Mouse (Mus musculus): ENCODE measurements around the gene Son. TPM values are rescaled to one million over a fixed set of nuclear protein-coding genes. Genes with fewer than 3 reads are reported as not detected.
"Not testable (repeated sequence)": the region's sequence is repeated elsewhere in the genome, so short reads cannot be mapped to it uniquely, and the experiment has no call there.

Son gene
- total RNA-seq, 2 experiments from 2014 or later = 202 to 210 TPM

DNA sequence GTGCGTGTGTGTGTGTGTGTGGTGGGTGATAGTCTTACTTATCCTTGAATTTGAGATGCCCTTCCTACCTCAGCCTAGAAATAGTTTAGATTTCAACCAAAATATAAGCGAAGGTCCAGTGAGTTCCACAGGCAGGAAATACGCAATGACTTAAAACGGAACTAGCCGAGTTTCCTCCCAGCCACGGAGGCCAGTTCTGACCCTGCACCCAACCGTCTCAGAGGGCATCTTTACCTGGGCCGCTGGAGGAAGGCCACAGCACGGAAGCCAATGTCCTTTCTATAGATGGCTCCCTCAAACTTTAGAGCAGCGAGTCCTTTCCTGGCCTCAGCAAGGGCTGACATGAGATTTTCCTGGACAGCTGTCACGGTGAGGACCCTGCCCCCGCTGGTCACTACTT, 13.7 kb upstream of the Son start:
- DNase-seq (ENCODE audit: low spot score in 2 of 2) = no peak

DNA sequence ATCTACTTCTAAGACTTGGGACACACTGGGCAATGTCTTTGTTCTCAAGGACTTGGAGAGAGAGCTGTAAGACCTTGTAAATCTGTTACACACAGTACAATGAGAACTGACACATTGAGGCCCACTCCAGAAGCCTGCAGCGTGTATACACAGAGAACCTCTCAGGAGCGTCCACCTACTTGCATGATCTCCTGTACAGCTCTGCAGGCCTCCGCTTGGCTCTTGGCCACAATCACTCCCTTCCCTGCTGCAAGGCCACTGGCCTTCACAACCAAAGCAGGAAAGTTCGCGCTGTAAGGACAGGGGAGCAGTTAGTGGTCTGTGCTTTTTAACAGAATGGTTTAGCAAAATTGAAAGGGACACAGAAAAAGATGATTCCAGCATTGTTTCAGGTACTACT, 8.1 kb upstream of the Son start:
- no peak for DNase-seq (ENCODE audit: low spot score in 2 of 2)

DNA sequence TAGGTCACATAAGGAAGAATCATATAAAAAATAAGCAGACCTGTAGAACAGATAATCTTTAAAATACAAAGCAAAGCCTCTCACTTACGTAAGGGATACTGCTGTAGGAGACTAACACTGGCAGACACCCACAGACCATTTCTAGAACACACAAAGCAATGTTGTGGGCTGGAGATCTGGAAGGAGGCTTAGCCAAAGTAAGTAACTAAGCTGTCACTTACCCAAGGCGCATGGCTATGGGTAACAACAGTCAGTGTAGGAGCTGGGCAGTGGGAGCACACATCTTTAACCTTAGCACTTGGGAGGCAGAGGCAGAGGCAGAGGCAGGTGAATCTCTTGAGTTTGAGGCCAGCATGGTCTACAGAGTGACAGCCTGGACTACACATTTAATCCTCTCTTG, 7.7 kb upstream of the Son start:
- DNase-seq (ENCODE audit: low spot score in 2 of 2) = peak; percentile 34 to 57

DNA sequence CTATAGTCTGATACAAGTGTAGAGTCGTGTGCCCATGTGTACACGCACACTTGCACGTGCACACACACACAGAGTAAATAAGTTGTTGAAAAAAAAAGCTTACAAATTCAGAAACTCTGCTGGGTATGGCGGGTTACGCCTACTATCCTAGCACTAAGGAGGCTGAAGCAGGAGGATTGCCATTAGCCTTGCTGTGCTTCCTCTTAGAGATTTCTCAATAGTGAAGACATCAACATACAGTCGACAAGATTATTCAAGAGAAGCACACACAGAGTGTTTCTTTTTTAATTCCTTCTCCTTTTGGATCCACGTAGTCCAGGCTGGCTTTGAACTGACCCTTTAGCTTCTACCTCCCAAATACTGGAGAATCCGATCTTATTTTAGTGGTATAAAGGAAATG, 7.1 kb upstream of the Son start:
- DNase-seq (ENCODE audit: low spot score in 2 of 2) = no peak

DNA sequence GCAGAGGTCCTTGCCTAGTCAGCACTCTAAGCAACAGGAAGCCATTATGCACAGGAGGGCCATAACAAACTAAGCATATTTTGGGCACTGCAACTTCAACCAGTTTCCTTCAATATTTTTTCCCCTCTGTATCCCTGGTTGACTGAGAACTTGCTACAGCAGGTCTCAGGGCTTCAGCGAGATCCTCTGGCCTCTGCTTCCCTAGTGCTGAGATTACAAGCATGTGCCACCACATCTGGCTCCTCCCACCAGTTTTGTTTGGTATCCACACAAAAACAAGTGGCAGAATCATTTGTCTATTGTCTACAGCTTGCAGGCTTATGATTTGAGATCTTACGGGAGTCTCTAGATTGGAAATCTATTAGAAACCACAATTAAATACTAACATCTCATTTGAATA, 2.4 kb upstream of the Son start:
- DNase-seq (ENCODE audit: low spot score in 2 of 2) = no peak

DNA sequence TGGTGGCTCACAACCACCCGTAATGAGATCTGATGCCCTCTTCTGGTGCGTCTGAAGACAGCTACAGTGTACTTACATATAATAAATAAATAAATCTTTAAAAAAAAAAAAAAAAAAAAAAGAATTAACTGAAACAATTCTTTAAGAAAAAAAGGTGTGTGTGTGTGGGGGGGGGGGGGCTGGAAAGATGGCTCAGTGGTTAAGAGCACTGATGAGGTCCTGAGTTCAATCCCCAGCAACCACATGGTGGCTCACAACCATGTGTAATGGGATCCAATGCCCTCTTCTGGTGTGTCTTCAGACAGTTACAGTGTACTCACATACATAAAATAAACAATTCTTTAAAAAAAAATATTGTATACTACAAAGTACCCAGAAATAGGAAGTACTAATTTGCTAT, 1.9 kb upstream of the Son start:
- not testable (repeated sequence) for DNase-seq (ENCODE audit: low spot score in 2 of 2)

DNA sequence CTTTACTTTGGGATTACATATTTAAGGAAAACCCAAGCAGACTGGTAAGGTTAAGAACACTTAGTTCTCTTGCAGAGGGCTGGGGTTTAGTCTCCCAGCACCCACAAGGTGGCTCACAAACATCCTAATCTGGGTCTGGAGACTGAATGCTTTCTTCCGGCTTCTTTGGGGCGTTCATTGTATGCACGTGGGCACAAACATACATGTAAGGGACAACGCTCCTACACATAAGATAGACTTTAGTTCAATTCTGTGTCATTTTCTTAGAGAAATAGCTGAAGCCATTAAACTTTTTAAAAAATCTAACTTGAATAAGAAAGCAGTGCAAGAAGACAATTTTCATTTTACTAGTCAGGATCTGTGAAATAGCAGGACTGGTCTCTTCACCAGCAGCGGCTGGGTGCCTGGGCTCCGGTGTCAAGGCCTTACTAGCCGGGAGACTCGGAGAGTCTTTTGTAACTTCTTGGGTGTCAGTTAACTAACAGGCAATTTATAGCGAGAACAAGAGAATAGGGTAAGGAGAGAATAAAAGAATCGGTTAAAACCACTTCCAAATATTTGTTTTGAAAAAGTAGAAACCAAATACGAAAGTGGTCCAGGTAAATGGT, 1.2 kb upstream of the Son start:
- DNase-seq (ENCODE audit: low spot score in 2 of 2) = no peak

DNA sequence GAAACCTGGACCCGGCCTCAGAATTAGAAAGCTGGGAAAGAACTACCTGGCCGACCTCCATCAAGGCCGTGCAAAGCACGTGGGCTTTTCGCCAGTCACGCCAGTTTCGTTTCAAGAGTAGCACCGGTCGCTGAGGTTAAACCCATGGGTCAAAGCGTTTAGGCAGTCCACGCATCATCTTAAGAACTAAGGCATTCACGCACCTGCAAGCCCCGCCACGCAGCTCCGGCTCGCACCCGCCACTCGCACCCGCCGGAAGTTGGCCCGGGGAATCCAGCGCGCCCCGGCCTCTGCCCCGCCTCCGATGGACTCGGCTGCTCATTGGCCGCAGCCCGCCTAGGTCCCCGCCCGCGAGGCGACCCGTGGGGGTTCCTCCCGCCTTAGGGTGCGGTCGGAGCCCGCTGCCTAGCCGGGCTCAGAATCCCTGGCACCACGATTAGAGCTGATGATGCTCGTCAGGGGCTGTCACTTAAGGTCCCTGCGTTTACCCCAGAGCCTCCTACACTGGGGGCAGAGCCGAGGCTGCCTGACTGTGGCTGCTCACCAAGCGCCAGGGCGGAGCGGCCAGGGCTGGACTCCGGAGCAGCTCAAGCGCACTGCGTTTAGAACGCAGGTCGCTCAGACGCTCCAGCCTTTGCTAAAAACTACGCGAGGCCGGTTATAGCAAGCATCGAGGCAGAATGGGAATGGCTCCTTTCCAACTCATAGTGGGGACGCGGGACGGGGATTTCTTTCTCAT, 456 bp upstream of the Son start, which contains the start of gene Gart:
Gene Gart, minus strand, starts transcription at position 272 of the 739 bp plus-strand sequence.
- DNase-seq (ENCODE audit: low spot score in 2 of 2) = peak; percentile 93

DNA sequence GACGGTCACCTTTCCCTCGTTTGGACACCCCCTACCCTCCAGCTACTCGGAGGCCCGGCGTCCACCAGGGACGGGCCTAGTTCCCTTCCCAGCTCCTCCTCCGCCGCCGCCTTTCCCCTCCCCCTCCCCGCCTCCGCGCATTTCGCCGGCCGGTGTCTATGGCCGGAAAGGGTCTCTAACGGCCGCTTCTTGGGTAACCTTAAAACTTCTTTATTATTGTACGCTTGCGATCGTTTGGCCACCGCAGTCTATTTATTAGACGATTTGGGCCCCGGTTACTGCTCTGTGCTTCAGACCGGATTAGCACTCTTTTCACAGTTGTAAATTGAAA, 879 bp downstream of the Son start:
- DNase-seq (ENCODE audit: low spot score in 2 of 2) = peak; percentile 63 to 76

DNA sequence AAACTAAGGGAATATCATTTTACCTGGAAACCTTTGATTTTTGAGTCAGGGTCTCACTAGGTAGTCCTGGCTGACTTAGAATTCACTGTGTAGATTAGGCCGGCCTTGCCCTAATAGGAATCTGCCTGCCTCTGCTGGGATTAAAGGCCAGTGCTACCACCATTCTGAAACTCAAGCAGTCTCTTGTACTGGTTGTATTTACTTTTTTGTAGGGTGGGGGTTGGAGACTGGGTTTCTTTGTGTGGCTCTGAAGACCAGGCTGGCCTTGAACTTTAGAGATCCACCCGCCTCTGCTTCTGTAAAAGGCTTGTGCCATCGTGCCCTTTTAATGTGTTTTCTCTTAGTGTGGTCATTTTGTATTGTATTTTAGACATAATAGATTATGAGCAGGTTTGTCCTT, 1.9 kb downstream of the Son start:
- no peak for DNase-seq (ENCODE audit: low spot score in 2 of 2)

DNA sequence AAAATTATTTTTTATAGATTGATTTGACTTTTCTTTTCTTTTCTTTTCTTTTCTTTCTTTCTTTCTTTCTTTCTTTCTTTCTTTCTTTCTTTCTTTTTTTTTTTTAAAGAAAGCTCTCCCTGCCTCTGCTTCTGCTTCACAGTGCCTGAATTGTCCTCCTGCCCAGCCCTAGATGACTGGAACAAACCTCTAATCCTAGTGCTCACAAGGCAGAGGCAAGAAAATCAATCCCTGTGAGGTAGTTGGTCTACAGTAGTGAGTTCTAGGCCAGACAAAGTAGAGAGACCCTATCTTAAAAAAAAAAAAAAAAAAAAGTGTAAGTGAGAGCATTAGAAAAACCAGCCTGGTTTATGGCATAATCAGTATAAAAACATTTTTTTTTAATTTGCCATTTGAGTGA, 2.5 kb downstream of the Son start:
- no peak for DNase-seq (ENCODE audit: low spot score in 2 of 2)

DNA sequence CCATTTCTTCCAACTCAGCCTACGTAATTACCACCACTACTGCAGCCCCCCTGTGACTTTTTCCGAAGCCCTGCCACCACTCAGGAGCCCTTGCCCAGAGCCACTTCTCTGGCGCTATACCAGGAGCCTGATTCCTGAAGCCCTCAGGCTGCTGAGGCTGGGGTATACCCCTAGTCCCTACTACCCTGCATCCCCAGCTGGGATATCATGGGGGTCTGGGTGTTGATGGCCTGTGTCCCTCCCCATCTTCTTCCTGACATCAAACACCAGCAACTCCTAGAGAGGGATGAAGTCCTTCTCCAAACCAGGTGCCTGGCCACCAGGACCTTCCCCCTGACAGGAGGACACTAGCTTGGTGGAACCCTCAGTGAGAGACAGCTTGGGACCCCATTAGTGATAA, 4.9 kb downstream of the Son start:
- DNase-seq (ENCODE audit: low spot score in 2 of 2) = no peak

DNA sequence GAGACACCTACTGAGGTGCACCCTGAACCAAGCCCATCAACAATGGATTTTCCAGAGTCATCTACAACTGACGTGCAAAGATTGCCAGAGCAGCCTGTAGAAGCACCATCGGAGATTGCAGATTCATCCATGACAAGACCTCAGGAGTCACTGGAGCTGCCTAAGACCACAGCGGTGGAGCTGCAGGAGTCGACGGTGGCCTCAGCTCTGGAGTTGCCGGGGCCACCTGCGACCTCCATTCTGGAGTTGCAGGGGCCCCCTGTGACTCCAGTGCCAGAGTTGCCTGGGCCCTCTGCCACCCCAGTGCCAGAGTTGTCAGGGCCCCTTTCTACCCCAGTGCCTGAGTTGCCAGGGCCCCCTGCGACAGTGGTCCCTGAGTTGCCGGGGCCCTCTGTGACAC, 8.0 kb downstream of the Son start:
- DNase-seq (ENCODE audit: low spot score in 2 of 2) = no peak

DNA sequence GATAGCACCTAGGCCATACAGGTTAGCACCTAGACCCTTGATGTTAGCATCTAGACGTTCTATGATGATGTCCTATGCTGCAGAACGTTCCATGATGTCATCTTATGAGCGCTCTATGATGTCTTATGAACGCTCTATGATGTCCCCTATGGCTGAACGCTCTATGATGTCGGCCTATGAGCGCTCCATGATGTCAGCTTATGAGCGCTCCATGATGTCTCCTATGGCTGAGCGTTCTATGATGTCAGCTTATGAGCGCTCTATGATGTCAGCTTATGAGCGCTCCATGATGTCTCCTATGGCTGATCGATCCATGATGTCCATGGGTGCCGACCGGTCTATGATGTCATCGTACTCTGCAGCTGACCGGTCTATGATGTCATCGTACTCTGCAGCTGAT, 10.0 kb downstream of the Son start:
- DNase-seq (ENCODE audit: low spot score in 2 of 2) = no peak

DNA sequence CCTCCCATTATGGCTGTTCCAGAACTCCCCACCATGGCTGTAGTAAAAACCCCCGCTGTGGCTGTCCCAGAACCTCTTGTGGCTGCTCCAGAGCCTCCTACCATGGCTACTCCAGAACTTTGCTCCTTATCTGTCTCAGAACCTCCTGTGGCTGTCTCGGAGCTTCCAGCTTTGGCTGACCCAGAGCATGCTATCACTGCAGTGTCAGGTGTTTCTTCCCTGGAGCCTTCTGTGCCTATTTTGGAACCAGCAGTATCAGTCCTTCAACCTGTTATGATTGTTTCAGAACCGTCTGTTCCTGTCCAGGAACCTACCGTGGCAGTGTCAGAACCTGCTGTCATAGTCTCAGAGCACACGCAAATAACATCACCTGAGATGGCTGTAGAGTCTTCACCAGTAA, 11.2 kb downstream of the Son start:
- DNase-seq (ENCODE audit: low spot score in 2 of 2) = no peak

DNA sequence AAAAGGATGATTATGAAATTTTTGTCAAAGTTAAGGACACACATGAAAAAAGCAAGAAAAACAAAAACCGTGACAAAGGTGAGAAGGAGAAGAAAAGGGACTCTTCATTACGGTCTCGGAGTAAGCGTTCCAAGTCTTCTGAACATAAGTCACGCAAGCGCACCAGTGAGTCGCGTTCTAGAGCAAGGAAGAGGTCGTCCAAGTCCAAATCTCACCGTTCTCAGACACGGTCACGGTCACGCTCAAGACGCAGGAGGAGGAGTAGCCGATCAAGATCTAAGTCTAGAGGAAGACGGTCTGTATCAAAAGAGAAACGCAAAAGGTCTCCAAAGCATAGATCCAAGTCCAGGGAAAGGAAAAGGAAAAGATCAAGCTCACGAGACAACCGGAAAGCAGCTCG, 12.5 kb downstream of the Son start:
- no peak for DNase-seq (ENCODE audit: low spot score in 2 of 2)

DNA sequence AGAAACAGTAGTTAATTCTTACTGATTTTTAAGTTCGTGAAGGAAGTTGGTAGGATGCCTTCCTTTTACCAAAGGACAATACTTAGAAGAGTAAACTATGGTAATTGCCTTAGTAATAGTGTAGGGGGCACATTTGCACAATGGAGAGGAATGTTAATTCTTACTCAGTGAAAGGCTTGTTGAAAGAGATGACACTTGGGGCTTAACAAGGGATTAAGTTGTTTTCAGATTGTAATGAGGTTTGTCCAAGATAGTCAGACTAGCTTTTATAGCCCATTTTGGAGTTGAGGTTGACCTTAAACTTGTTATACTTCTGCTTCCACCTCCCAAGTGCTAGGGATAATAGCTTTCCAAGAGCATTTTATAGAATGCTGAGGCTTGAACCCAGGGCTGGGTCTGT, 14.1 kb downstream of the Son start:
- no peak for DNase-seq (ENCODE audit: low spot score in 2 of 2)

DNA sequence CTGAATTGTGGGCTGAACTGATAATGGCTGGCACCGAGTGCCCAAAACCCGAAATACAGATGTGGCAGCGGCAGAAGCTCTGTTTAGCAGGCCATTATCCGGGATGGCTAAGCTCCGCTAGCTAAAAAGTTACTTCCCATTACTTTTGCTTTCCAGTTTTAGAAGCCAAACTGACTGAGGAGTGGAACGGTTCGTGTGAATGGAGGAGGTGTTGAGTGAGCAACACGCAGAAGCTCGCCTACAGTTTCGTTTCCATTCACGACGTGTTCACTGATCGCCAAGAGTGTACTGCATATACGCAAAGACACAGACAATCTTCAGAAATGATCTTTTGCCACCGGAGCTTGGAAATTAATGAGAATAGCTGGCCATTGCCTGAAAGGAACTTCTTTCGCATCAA, 15.0 kb downstream of the Son start:
- DNase-seq (ENCODE audit: low spot score in 2 of 2) = peak in 1 of 2 experiments; percentile 21

DNA sequence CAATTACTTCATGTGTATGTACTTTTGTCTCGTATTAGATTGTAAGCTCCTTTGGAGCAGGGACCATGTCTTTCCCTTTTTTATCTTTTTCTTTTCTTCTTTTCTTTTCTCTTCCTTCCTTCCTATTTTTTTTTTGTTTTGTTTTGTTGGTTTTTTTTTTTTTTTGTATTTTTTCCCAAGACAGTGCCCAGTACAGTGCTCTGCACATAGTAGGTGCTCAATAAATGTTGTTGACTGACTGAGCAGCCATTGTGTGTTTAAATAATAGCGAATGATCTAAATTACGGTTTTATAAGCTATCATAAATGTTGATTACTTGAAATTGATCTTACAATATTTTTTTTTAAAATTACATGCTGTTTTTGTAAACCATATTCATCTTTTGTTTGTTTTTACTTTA, 16.5 kb downstream of the Son start:
- DNase-seq (ENCODE audit: low spot score in 2 of 2) = no peak

DNA sequence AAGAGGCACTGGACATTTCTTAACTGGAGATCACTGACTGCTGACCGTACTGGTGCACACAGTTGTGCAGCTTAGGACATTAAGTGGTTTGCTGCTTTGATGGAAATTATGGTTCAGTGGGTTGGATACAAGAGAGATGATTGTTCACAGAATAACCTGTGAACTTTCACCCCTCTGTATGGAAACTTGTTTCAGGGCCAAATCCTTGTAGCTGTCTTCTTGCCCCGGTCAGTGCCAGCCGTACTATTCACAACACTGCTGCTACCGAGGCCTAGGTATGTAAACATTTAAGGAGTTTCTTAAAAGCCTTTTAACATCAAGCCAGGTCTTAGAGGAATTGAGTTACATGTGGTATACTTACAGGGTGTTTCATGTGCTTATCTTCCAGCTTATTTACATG, 27.2 kb downstream of the Son start:
- DNase-seq (ENCODE audit: low spot score in 2 of 2) = no peak

DNA sequence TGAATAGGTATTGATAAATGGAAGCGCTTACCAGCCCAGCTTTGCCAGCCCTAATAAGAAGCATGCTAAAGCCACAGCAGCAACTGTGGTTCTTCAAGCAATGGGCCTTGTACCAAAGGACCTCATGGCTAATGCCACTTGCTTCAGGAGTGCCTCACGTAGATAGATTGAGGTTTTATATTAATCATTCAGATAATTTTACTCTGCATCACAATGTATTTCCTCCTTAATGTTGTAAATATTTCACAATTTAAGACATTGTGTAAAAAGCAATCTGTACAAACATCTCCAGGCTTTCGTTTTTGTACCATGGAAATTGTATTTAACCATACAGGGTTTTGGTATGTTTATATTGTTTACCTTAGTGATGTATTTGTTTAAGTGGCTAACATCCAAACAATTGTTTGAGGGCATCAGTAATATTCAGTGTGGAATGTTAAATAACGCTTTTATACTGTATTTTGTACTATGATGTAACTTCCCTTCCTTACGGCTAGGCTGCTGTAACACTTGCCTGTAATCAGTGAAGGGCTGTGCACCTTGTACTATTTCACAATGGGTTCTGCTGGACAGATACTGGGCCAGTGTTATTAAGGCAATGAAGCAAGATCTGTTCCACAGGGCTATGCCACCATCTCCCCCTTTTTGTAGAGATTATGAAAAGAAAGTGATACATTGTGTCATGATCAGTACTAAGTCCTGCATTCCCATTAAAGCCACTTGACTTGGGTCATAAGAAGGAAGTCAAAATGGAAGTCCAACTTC, 31.0 kb downstream of the Son start:
- DNase-seq (ENCODE audit: low spot score in 2 of 2) = no peak

DNA sequence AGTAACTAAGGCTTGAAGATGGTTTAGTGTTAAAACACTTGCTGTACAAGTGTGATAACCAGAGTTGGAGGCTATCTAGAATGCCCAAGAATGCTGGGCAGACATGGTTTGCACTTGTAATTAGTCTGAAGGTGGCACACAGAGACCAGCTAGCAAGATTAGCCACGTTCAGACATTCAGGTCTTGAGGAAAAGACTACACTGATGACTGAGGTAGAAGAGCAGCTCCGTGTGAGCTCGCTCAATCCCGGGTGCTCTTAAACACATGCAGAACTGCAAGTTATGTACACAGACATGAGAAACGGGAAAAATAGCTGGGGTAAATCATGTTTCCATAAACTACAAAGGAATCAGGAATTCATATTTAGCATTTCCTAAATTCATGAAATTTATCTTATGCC, 33.4 kb downstream of the Son start:
- DNase-seq (ENCODE audit: low spot score in 2 of 2) = no peak

DNA sequence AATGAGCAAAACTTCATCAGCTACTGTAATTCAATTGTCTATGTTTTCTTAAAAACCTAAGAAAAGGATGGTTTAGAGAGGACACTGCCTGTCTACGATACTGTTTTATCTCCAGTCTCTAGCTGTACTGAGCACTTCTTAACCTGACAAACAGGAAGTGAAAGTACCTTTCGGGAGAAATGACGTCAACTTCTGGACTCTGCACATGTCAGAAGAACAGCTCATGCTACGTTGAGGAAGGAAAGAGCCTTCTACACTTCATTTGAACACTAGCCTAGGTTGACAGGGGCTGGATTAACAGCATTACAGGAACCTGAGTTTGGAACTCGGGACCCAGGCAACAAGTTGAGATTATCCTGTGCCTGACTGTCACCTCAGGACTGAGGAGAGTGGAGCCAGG, 38.2 kb downstream of the Son start:
- no peak for DNase-seq (ENCODE audit: low spot score in 2 of 2)
